Mouse (Mus musculus): ENCODE results near the gene Prss32.
A peak's percentile ranks its signal among the peaks of the same experiment; 100 is the strongest.

GRCm38 (mm10) chr17:23843812-23844273 is at the start of gene Prss32, which contains the start of gene Prss41:
- TF ChIP-seq POLR2A (IDR thresholded peaks at IDR 0.05; ENCODE audit: low read depth, low read length) (no peak), CTCF (IDR thresholded peaks at IDR 0.05; ENCODE audit: extremely low read depth, insufficient read length, insufficient replicate concordance, low read depth, low read length) (peak; percentile 75)
